Mouse (Mus musculus) hindbrain, postnatal 0 days (tissue): Measurements from ENCODE around the gene Lrrfip1. TPM values are rescaled to one million over a fixed set of nuclear protein-coding genes. Genes with fewer than 3 reads are reported as not detected.

ENCODE experiments used
- ATAC-seq: fragments of 200-750 bp; cut with Nextera tagmentation; 2 replicates; pipeline ENCODE4 v1.8.0; 2017; ENCODE audit warnings: mild to moderate bottlenecking, moderate TSS enrichment, moderate library complexity
- DNase-seq: peaks from one replicate; pipeline ENCODE4 v3.0.0-alpha.2; 2015; ENCODE audit warnings: low spot score
- H3K27ac ChIP-seq: fragments of 300-500 bp; sonication (generic); 2 replicates; pipeline ENCODE4 v1.5.1; 2014; ENCODE audit warnings: mild to moderate bottlenecking
- H3K27me3 ChIP-seq: fragments of 300-500 bp; sonication (generic); 2 replicates; pipeline ENCODE4 v1.6.1; 2014; ENCODE audit warnings: low read length, mixed read lengths; ENCODE audit not compliant: insufficient read depth
- H3K36me3 ChIP-seq: fragments of 300-500 bp; sonication (generic); 2 replicates; pipeline ENCODE4 v1.6.1; 2014; ENCODE audit warnings: low read length, mixed read lengths; ENCODE audit not compliant: insufficient read depth
- H3K4me1 ChIP-seq: fragments of 300-500 bp; sonication (generic); 2 replicates; pipeline ENCODE4 v1.6.1; 2014; ENCODE audit warnings: antibody characterized with exemption, low read length, mixed read lengths; ENCODE audit not compliant: insufficient read depth
- H3K4me2 ChIP-seq: fragments of 300-500 bp; sonication (generic); 2 replicates; pipeline ENCODE4 v1.6.1; 2014; ENCODE audit warnings: low read depth, mild to moderate bottlenecking, low read length, moderate library complexity, mixed read lengths
- H3K4me3 ChIP-seq: fragments of 300-500 bp; sonication (generic); 2 replicates; pipeline ENCODE4 v1.5.1; 2014; ENCODE audit warnings: low read length
- H3K9ac ChIP-seq: fragments of 300-500 bp; sonication (generic); replicated peaks from 2 replicates; pipeline ENCODE4 v1.6.1; 2014; ENCODE audit warnings: mild to moderate bottlenecking, low read length, moderate library complexity, mixed read lengths
- H3K9me3 ChIP-seq: fragments of 300-500 bp; sonication (generic); 2 replicates; pipeline ENCODE4 v1.6.1; 2016; ENCODE audit warnings: low read length, mixed read lengths
- CTCF ChIP-seq: IDR thresholded peaks from 2 replicates; pipeline ENCODE4 v1.5.1; 2016; ENCODE audit warnings: antibody characterized with exemption, control low read depth, low read depth
- WGBS: fragments of 180-500 bp; shearing (Covaris S2); extraction: QIAGEN DNeasy Blood & Tissue Kit; methylation state at CpG from one replicate; pipeline ENCODE4 v1.1.7; 2014; 5-methylcytosine and 5-hydroxymethylcytosine counted together
- polyA plus RNA-seq: library from polyadenylated mRNA; unstranded; fragments of >200 nt; fragmentation: Nextera tagmentation; extraction: Ambion mirVana; gene quantifications from 2 replicates; pipeline ENCODE4 v1.2.1, GENCODE M21; 2015
- total RNA-seq: library from RNA; depleted of rRNA; stranded (reverse); fragments of >200 nt; gene quantifications from 2 replicates; pipeline ENCODE4 v1.2.3, GENCODE M21; 2014

The Lrrfip1 gene
- total and polyA plus RNA-seq, 2 experiments from 2014 or later = 26.9 to 37.5 TPM

DNA sequence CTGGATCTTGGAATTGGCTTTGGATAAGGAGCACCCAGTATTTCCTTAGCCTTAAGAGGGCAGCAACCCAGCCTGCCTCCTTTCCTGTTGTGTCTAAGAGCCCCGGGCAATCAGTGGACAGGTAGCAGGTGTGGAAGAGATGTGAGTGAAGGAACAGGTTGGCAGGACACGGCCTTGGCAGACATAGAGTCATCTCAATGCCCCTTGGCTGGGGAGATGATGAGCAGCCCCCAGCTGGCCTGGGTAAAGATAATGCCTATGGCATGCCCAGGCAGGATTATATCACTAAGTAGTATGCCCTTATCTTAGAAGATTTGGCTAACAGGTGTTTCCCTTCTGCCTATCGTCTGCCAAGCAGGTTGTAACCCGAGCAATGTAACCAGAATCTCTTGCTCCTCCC is 1.4 kb upstream of the Lrrfip1 start:
- Histone ChIP-seq H3K4me3 (no peak overlapping the region), H3K27ac (no peak overlapping the region), H3K9ac (no peak overlapping the region), H3K9me3 (no peaks in the 10 kb centered on the region), H3K27me3 (no peaks in the 10 kb centered on the region), H3K36me3 (no peaks in the 10 kb centered on the region), H3K4me1 (0 out of 2 replicates have a peak, but pooled peaks cover 9% of the 10 kb centered on the region), H3K4me2 (no peak overlapping the region)
- no peak for TF ChIP-seq CTCF
- DNase-seq (no peak), ATAC-seq (no peak)
- WGBS = 75% methylated on average over 4 of the region's 4 CpGs

DNA sequence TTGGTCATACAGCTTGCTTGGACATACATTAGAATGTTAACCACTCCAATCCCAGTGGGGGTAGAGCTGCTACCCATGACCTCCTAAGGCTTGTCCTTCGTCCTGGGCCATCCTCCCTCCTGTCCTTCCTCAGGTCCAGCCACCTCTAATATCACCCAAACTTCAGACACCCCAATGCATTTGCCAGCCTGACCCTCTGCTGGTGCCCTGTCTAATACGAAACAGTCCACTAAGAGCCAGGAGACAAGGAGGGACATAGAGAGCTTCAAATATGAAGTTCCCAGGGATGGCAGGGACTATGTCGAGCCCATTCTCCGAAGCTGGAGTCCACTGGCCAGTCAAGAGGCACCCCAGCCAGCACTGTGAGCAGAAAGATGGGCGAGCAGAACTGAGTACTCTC is 896 bp upstream of the Lrrfip1 start:
- H3K27ac ChIP-seq = no peak overlapping the region
- DNase-seq = no peak
- no peaks in the 10 kb centered on the region for H3K9me3 ChIP-seq
- H3K4me2 ChIP-seq = peak overlapping the region; percentile 99; the same call in 1 of the 2 replicates
- H3K4me1 ChIP-seq = 0 out of 2 replicates have a peak, but pooled peaks cover 9% of the 10 kb centered on the region
- no peak overlapping the region for H3K9ac ChIP-seq
- 87% methylated on average over 5 of the region's 5 CpGs for WGBS
- no peaks in the 10 kb centered on the region for H3K27me3 ChIP-seq
- H3K4me3 ChIP-seq = no peak overlapping the region; the same call in 1 of the 2 replicates
- H3K36me3 ChIP-seq = no peaks in the 10 kb centered on the region
- ATAC-seq = no peak
- no peak for TF ChIP-seq CTCF

DNA sequence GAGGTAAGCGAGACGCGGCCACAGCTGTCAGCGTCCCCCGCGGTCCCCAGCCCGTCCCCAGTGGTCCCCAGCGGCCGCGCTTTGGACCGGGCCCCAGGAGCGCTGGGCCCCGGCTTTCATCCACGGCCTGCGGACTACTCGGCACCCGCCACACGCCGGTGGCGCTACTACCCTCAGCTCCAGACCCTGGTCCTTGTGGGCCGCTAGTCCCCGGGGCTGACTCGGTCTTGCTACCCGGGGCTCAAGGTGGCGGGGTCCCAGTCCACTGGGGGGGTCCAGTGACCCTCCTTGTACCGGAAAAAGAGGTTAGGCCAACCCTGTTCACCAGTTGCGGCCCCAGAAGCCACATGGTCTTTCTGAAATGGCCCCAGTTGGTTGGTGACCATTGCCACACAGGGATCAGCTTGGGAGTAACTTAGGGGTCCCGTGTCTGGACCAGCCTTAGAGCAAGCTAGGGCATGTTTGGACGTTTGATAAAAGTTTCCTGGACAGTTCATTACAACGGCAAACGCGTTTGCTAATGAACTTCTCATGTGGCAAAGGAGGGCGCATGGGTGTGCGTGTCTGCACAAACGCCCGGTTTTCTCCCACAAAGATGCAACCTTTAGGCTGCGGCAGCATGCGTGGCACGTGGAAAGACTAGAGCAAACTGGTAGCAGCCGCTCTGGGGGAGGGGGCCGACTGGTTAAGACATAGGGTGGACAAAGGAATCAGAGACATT is 514 bp downstream of the Lrrfip1 start:
- no peaks in the 10 kb centered on the region for H3K27me3 ChIP-seq
- no peaks in the 10 kb centered on the region for H3K36me3 ChIP-seq
- H3K9ac ChIP-seq = peak overlapping the region; percentile 89
- peak overlapping the region; percentile 99 for H3K4me2 ChIP-seq
- 0 out of 2 replicates have a peak, but pooled peaks cover 9% of the 10 kb centered on the region for H3K4me1 ChIP-seq
- peak; percentile 82 for ATAC-seq
- DNase-seq = peak; percentile 54
- H3K9me3 ChIP-seq = no peaks in the 10 kb centered on the region
- H3K4me3 ChIP-seq = peak overlapping the region; percentile 81
- TF ChIP-seq CTCF = no peak
- peak overlapping the region; percentile 70 for H3K27ac ChIP-seq
- WGBS = 1% methylated on average over 41 of the region's 41 CpGs

DNA sequence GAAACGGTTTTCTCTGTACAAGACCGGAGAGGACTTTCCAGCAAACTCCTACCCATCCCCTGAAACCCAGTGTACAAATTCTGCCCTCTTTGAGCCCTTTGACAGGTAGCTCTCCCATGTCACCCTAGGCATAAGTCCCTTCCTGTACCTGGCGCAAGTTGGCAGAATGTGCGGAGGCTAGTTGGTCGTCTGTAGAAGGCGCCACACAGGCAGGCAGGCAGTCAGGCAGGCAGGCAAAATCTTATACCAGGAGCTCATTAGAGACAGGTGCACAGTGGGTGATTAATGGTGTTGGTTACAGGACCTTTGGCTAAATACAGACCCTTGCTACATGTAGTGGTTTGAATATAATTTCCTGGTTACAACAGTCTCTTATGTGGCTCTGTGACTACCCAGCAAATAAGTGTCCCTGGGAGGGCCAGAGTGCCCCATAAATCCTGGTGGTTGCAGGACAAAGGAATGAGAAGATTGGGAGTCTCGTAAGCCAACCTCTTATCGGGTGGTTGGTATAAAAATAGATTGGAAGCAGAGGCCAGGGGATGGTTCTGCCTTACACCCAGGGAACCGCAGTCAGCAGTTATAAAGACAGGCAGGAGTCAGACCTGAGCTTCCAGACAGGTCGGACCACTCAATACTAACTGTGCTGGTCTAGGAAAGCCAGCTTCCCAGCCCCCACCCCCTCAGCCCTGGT is 1.5 kb downstream of the Lrrfip1 start:
- Histone ChIP-seq H3K27ac (no peak overlapping the region), H3K9ac (peak overlapping the region; percentile 89; the same call in 1 of the 2 replicates), H3K27me3 (no peaks in the 10 kb centered on the region), H3K4me3 (peak overlapping the region; percentile 81), H3K4me1 (0 out of 2 replicates have a peak, but pooled peaks cover 9% of the 10 kb centered on the region), H3K4me2 (peak overlapping the region; percentile 99), H3K9me3 (no peaks in the 10 kb centered on the region), H3K36me3 (no peaks in the 10 kb centered on the region)
- no peak for ATAC-seq
- DNase-seq = no peak
- WGBS = 66% methylated on average over 10 of the region's 10 CpGs
- TF ChIP-seq CTCF = no peak

- ATAC-seq = no peak
- TF ChIP-seq CTCF = no peak
- 93% methylated on average over 3 of the region's 3 CpGs for WGBS
Measured at GRCm38 (mm10) chr1:91001101-91001500, 2.6 kb downstream of the Lrrfip1 start.

GRCm38 (mm10) chr1:91001871-91002539 is 3.5 kb downstream of the Lrrfip1 start:
- TF ChIP-seq CTCF = no peak
- WGBS = 86% methylated on average over 3 of the region's 3 CpGs
- Histone ChIP-seq H3K9ac (no peak overlapping the region), H3K36me3 (no peaks in the 10 kb centered on the region), H3K4me2 (no peak overlapping the region), H3K27ac (no peak overlapping the region), H3K27me3 (no peaks in the 10 kb centered on the region), H3K4me1 (0 out of 2 replicates have a peak, but pooled peaks cover 9% of the 10 kb centered on the region), H3K9me3 (no peaks in the 10 kb centered on the region), H3K4me3 (no peak overlapping the region)
- ATAC-seq (no peak), DNase-seq (no peak)

More at GRCm38 (mm10) chr1:91001101-91001500, 2.6 kb downstream of the Lrrfip1 start:
- H3K27ac ChIP-seq = no peak overlapping the region
- no peak overlapping the region for H3K4me2 ChIP-seq
- no peak overlapping the region for H3K9ac ChIP-seq
- H3K4me3 ChIP-seq = no peak overlapping the region
- no peak for DNase-seq
- no peaks in the 10 kb centered on the region for H3K27me3 ChIP-seq
- 0 out of 2 replicates have a peak, but pooled peaks cover 9% of the 10 kb centered on the region for H3K4me1 ChIP-seq
- H3K36me3 ChIP-seq = no peaks in the 10 kb centered on the region
- H3K9me3 ChIP-seq = no peaks in the 10 kb centered on the region
